Mouse (Mus musculus) forebrain, embryonic 14.5 days (tissue): Measurements from ENCODE around the gene Samhd1. TPM values are rescaled to one million over a fixed set of nuclear protein-coding genes. Genes with fewer than 3 reads are reported as not detected.
A peak's percentile ranks its signal among the peaks of the same experiment; 100 is the strongest.

Source experiments
- ATAC-seq: fragments of 200-750 bp; cut with Nextera tagmentation; 2 replicates; pipeline ENCODE4 v1.8.0; 2017; ENCODE audit warnings: mild to moderate bottlenecking, moderate library complexity
- DNase-seq: peaks from one replicate; pipeline ENCODE4 v3.0.0-alpha.2; 2015; ENCODE audit warnings: low spot score
- H3K27ac ChIP-seq: fragments of 300-500 bp; sonication (generic); 2 replicates; pipeline ENCODE4 v1.5.1; 2014; ENCODE audit warnings: low read depth, mild to moderate bottlenecking, control low read depth, low read length, moderate library complexity
- H3K27me3 ChIP-seq: fragments of 300-500 bp; sonication (generic); replicated peaks from 2 replicates; pipeline ENCODE4 v1.6.1; 2014; ENCODE audit warnings: low read length, control low read depth, mixed read lengths; ENCODE audit not compliant: control insufficient read depth, insufficient read depth
- H3K36me3 ChIP-seq: fragments of 300-500 bp; sonication (generic); 2 replicates; pipeline ENCODE4 v1.6.1; 2014; ENCODE audit warnings: low read length, control low read depth; ENCODE audit not compliant: control insufficient read depth, insufficient read depth
- H3K4me1 ChIP-seq: fragments of 300-500 bp; sonication (generic); 2 replicates; pipeline ENCODE4 v1.6.1; 2014; ENCODE audit warnings: antibody characterized with exemption, low read length, control low read depth; ENCODE audit not compliant: control insufficient read depth, insufficient read depth
- H3K4me2 ChIP-seq: fragments of 300-500 bp; sonication (generic); 2 replicates; pipeline ENCODE4 v1.6.1; 2014; ENCODE audit warnings: mild to moderate bottlenecking, control low read depth, low read length
- H3K4me3 ChIP-seq: fragments of 300-500 bp; sonication (generic); 2 replicates; pipeline ENCODE4 v1.5.1; 2014; ENCODE audit warnings: low read depth, low read length, control low read depth
- H3K9ac ChIP-seq: fragments of 300-500 bp; sonication (generic); 2 replicates; pipeline ENCODE4 v1.6.1; 2014; ENCODE audit warnings: mild to moderate bottlenecking, low read length, control low read depth, moderate library complexity
- H3K9me3 ChIP-seq: fragments of 300-500 bp; sonication (generic); replicated peaks from 2 replicates; pipeline ENCODE4 v1.6.1; 2016; ENCODE audit warnings: low read length, control low read depth, mixed read lengths; ENCODE audit not compliant: control insufficient read depth
- WGBS: fragments of 180-500 bp; shearing (Covaris S2); extraction: QIAGEN DNeasy Blood & Tissue Kit; methylation state at CpG from one replicate; pipeline ENCODE4 v1.1.7; 2014; 5-methylcytosine and 5-hydroxymethylcytosine counted together
- polyA plus RNA-seq: library from polyadenylated mRNA; unstranded; fragments of >200 nt; fragmentation: Nextera tagmentation; extraction: Ambion mirVana; gene quantifications from 2 replicates; pipeline ENCODE4 v1.2.1, GENCODE M21; 2014

The Samhd1 gene
- polyA plus RNA-seq, 1 experiment from 2014 or later: 13.6 TPM

GRCm38 (mm10) chr2:157068701-157069354 is 66.2 kb downstream of the Samhd1 start:
- Histone ChIP-seq H3K9me3 (no peaks in the 10 kb centered on the region), H3K27ac (peak overlapping the region; percentile 66; the same call in 1 of the 2 replicates), H3K4me2 (no peak overlapping the region), H3K4me1 (peaks cover 48% of the 10 kb centered on the region), H3K4me3 (no peak overlapping the region), H3K36me3 (peaks cover 14% of the 10 kb centered on the region; the same call in 1 of the 2 replicates), H3K9ac (peak overlapping the region; percentile 35), H3K27me3 (no peaks in the 10 kb centered on the region)
- ATAC-seq (no peak), DNase-seq (no peak)
- 57% methylated on average over 14 of the region's 14 CpGs for WGBS

DNA sequence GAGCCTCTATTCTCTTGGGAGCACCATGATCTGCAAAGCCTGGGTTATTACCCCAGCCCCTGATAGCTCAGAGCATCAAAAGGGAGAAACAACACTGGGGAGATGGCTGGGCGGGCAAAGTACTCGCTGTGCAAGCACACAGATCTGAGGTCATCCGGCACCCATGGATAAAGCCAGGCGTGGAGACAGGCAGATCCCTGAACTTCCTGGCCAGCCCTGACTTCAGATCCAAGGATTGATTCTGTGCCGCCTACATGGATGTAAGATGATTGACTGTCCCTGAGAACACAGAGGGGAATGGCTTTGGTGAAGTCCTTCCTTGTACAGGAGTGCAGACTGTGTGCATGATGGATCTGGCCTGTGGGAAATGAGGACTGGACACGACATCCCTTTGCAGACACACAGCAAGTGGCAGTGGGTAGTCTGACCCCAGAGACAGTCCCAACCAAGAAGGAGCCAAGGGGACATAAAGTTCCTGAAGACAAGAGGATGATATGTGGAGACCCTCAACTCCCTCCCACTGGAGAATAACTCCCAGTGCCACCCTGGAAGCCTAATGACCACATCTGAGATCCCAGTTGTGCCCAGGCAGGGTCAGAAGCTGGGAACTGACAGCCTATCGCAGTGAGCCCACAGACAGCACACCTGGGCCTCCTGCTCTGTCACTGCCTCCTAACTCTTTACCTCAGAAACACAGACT is 68.2 kb downstream of the Samhd1 start:
- Histone ChIP-seq H3K4me2 (no peak overlapping the region), H3K4me3 (no peak overlapping the region), H3K36me3 (0 out of 2 replicates have a peak, but pooled peaks cover 11% of the 10 kb centered on the region), H3K27me3 (no peaks in the 10 kb centered on the region), H3K9me3 (no peaks in the 10 kb centered on the region), H3K27ac (no peak overlapping the region), H3K4me1 (peaks cover 50% of the 10 kb centered on the region), H3K9ac (no peak overlapping the region)
- no peak for DNase-seq
- WGBS: 89% methylated on average over 7 of the region's 7 CpGs
- no peak for ATAC-seq

- 82% methylated on average over 7 of the region's 7 CpGs for WGBS
- Histone ChIP-seq H3K4me1 (peaks cover 40% of the 10 kb centered on the region), H3K9ac (no peak overlapping the region)
Measured at GRCm38 (mm10) chr2:157065879-157066226, 69.2 kb downstream of the Samhd1 start.

DNA sequence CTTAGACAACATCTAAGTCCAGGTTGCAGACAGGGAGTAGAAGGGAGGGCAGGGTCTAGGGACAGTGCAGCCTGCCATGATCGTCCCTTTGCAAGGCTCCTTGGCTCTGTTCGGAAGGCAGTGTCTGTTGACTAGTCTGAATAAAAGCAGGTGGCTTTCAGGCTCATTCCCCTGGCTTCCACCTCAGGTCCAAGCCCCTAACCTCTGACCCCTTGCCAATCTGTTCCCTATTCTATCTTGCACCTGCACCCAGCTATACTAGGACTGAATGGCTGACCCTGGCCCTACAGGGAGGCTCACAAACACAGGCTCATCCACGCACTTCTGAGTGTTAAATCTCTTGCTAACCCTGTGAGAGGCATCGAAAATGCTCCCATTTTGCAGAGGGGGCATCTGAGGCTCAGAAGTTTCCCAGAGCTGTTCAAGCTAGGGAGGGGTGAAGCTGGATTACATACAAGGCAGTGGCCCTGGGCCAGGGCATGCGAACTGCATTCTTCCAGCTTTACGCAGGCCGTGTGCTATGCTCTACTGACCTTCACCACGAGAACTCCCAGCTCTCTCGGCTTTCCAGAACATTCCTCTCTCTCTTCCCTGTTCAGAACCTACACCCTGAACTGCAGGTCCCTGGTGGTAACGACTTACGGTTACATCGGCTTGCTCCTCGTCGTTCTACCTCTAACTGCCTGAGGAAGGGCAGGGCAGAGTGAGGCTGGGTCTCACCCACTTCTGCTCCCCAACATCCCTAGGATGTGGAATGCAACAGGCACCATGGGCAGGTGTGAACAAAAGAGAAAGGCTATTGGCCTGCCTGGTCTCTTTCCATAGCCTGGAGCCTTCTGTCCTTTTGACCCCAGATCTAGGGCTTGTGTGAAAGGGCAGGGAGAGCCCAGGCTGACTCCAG is 69.8 kb downstream of the Samhd1 start:
- 83% methylated on average over 14 of the region's 14 CpGs for WGBS
- no peak for DNase-seq
- Histone ChIP-seq H3K4me2 (no peak overlapping the region), H3K27me3 (no peaks in the 10 kb centered on the region), H3K27ac (no peak overlapping the region), H3K9me3 (no peaks in the 10 kb centered on the region), H3K9ac (no peak overlapping the region), H3K4me3 (no peak overlapping the region), H3K4me1 (peaks cover 33% of the 10 kb centered on the region), H3K36me3 (peaks cover 12% of the 10 kb centered on the region; the same call in 1 of the 2 replicates)
- ATAC-seq: no peak

More at GRCm38 (mm10) chr2:157065879-157066226, 69.2 kb downstream of the Samhd1 start:
- Histone ChIP-seq H3K27me3 (no peaks in the 10 kb centered on the region), H3K27ac (no peak overlapping the region), H3K4me3 (no peak overlapping the region), H3K4me2 (no peak overlapping the region), H3K9me3 (no peaks in the 10 kb centered on the region), H3K36me3 (0 out of 2 replicates have a peak, but pooled peaks cover 11% of the 10 kb centered on the region)
- DNase-seq (no peak), ATAC-seq (no peak)

- Histone ChIP-seq H3K36me3 (peaks cover 23% of the 10 kb centered on the region), H3K27me3 (no peaks in the 10 kb centered on the region), H3K4me1 (peaks cover 24% of the 10 kb centered on the region), H3K9ac (no peak overlapping the region), H3K4me3 (no peak overlapping the region), H3K27ac (no peak overlapping the region), H3K9me3 (no peaks in the 10 kb centered on the region), H3K4me2 (no peak overlapping the region)
- ATAC-seq: no peak
- 47% methylated on average over 7 of the region's 7 CpGs for WGBS
- DNase-seq: peak; percentile 42
Measured at GRCm38 (mm10) chr2:157064136-157064535, 70.9 kb downstream of the Samhd1 start.

GRCm38 (mm10) chr2:157063241-157063700 is 71.8 kb downstream of the Samhd1 start:
- H3K36me3 ChIP-seq: peaks cover 25% of the 10 kb centered on the region
- no peak overlapping the region for H3K4me2 ChIP-seq
- no peaks in the 10 kb centered on the region for H3K27me3 ChIP-seq
- peak overlapping the region; percentile 72 for H3K27ac ChIP-seq
- H3K9me3 ChIP-seq: no peaks in the 10 kb centered on the region
- ATAC-seq (peak; percentile 4; the same call in 1 of the 2 replicates), DNase-seq (peak; percentile 57)
- 0 out of 2 replicates have a peak overlapping the region, but pooled peaks have one; percentile 32 for H3K9ac ChIP-seq
- WGBS: 79% methylated on average over 4 of the region's 4 CpGs
- H3K4me3 ChIP-seq: no peak overlapping the region
- H3K4me1 ChIP-seq: peaks cover 24% of the 10 kb centered on the region

- peaks cover 34% of the 10 kb centered on the region for H3K36me3 ChIP-seq
- no peak overlapping the region for H3K27ac ChIP-seq
- H3K4me1 ChIP-seq: peaks cover 31% of the 10 kb centered on the region
- no peak overlapping the region for H3K4me2 ChIP-seq
- no peaks in the 10 kb centered on the region for H3K9me3 ChIP-seq
- no peak for ATAC-seq
- H3K4me3 ChIP-seq: no peak overlapping the region
- DNase-seq: no peak
- whole genome bisulfite sequencing: 90% methylated on average over 11 of the region's 11 CpGs
- H3K9ac ChIP-seq: no peak overlapping the region
- no peaks in the 10 kb centered on the region for H3K27me3 ChIP-seq
Measured at GRCm38 (mm10) chr2:157060557-157061305, 74.3 kb downstream of the Samhd1 start.

DNA sequence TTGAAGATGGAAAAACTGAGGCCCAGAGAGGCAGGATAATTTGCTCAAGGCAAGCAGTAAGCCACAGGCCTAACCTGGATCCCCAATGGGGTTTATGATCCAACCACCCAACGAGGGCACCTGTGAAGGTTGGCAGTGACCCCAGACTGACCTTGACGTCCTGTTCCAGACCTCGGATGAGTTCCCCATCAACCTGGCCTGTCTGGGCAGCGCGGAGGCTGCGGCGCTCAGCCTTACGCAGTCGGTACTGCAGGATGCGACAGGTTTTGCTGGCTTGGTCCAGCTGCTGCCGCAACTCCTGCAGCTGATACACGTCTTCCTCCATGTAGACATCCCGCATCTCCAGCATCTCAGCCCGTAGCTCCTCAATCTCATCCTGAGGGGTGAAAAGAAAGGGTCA is 75.0 kb downstream of the Samhd1 start:
- 95% methylated on average over 14 of the region's 14 CpGs for WGBS
- Histone ChIP-seq H3K4me3 (no peak overlapping the region), H3K4me2 (no peak overlapping the region), H3K9ac (no peak overlapping the region), H3K27me3 (no peaks in the 10 kb centered on the region), H3K4me1 (peaks cover 28% of the 10 kb centered on the region), H3K27ac (no peak overlapping the region), H3K9me3 (no peaks in the 10 kb centered on the region), H3K36me3 (peaks cover 39% of the 10 kb centered on the region)
- ATAC-seq: no peak
- DNase-seq: no peak
